Mouse (Mus musculus) myocyte (in vitro differentiated cells): ENCODE results near the gene A230072I06Rik. TPM values are rescaled to one million over a fixed set of nuclear protein-coding genes. Genes with fewer than 3 reads are reported as not detected.

ENCODE experiments used
- H3K27me3 ChIP-seq: one replicate; pipeline ENCODE4 v1.6.1; 2011; ENCODE audit not compliant: control insufficient read depth, insufficient read depth, insufficient read length
- H3K36me3 ChIP-seq: one replicate; pipeline ENCODE4 v1.6.1; 2011; ENCODE audit not compliant: control insufficient read depth, insufficient read depth
- H3K4me2 ChIP-seq: one replicate; pipeline ENCODE4 v1.6.1; 2011; ENCODE audit warnings: low read depth, control low read depth
- H3K4me3 ChIP-seq: one replicate; pipeline ENCODE4 v1.5.1; 2011; ENCODE audit warnings: mild to moderate bottlenecking, control low read depth, moderate library complexity
- H3K79me2 ChIP-seq: one replicate; pipeline ENCODE4 v1.6.1; 2011; ENCODE audit not compliant: control insufficient read depth, insufficient read depth
- H3ac ChIP-seq: one replicate; pipeline ENCODE4 v1.6.1; 2011; ENCODE audit not compliant: control insufficient read depth, insufficient read length
- CEBPB ChIP-seq: IDR thresholded peaks from 2 replicates; pipeline ENCODE4 v1.6.1; 2011; ENCODE audit warnings: mild to moderate bottlenecking, moderate library complexity; ENCODE audit not compliant: poor library complexity, insufficient read depth, severe bottlenecking
- E2F4 ChIP-seq: IDR thresholded peaks from one replicate; pipeline ENCODE4 v1.6.1; 2011; ENCODE audit warnings: mild to moderate bottlenecking, control low read depth, moderate library complexity; ENCODE audit not compliant: insufficient read depth
- MAX ChIP-seq: IDR thresholded peaks from one replicate; pipeline ENCODE4 v1.6.1; 2011; ENCODE audit warnings: low read depth, mild to moderate bottlenecking, control low read depth
- MYOD1 ChIP-seq, 3 experiments: IDR thresholded peaks; one replicate each; pipeline ENCODE4 v1.6.1; 2011; ENCODE audit warnings: control low read depth in 2 of 3, low read depth in 2 of 3, mild to moderate bottlenecking in 2 of 3, moderate library complexity in 1 of 3; ENCODE audit not compliant: insufficient read length in 2 of 3, control insufficient read depth in 1 of 3
- MYOG ChIP-seq, 3 experiments: IDR thresholded peaks; one replicate each; pipeline ENCODE4 v1.6.1; 2011; ENCODE audit warnings: control low read depth in 2 of 3, low read depth in 2 of 3, mild to moderate bottlenecking in 2 of 3; ENCODE audit not compliant: insufficient read length in 2 of 3, control insufficient read depth in 1 of 3, insufficient read depth in 1 of 3
- POLR2A ChIP-seq: IDR thresholded peaks from one replicate; pipeline ENCODE4 v1.6.1; 2011; ENCODE audit warnings: low read depth, mild to moderate bottlenecking, control low read depth, moderate library complexity; ENCODE audit not compliant: insufficient read length
- POLR2AphosphoS2 ChIP-seq: IDR thresholded peaks from one replicate; pipeline ENCODE4 v1.6.1; 2011; ENCODE audit warnings: low read depth, control low read depth; ENCODE audit not compliant: insufficient read length
- REST ChIP-seq: IDR thresholded peaks from one replicate; pipeline ENCODE4 v1.6.1; 2011; ENCODE audit warnings: mild to moderate bottlenecking, control low read depth, moderate library complexity; ENCODE audit not compliant: insufficient read depth, insufficient read length
- SRF ChIP-seq: IDR thresholded peaks from one replicate; pipeline ENCODE4 v1.6.1; 2011; ENCODE audit warnings: low read depth; ENCODE audit not compliant: control insufficient read depth, insufficient read length
- TCF12 ChIP-seq: IDR thresholded peaks from one replicate; pipeline ENCODE4 v1.6.1; 2011; ENCODE audit warnings: mild to moderate bottlenecking, control low read depth; ENCODE audit not compliant: poor library complexity, insufficient read depth, severe bottlenecking
- TCF3 ChIP-seq: IDR thresholded peaks from one replicate; pipeline ENCODE4 v1.6.1; 2011; ENCODE audit warnings: low read depth, control low read depth; ENCODE audit not compliant: insufficient read length
- USF1 ChIP-seq: IDR thresholded peaks from one replicate; pipeline ENCODE4 v1.6.1; 2011; ENCODE audit warnings: low read depth, mild to moderate bottlenecking, control low read depth, moderate library complexity
- polyA plus RNA-seq: library from polyadenylated mRNA; unstranded; fragments of >200 nt; fragmentation: generic; extraction: Trizol; gene quantifications from one replicate; pipeline ENCODE4 v1.2.1, GENCODE M21; 2012; ENCODE audit warnings: missing spikeins

Gene A230072I06Rik
- polyA plus RNA-seq, result not detected

- Histone ChIP-seq H3K4me2 (no peak within 1 kb of the TSS), H3ac (no peak within 1 kb of the TSS), H3K79me2 (no peaks in the 10 kb centered on the region), H3K27me3 (peaks cover 6% of the 10 kb centered on the region), H3K4me3 (no peak within 1 kb of the TSS), H3K36me3 (no peaks in the 10 kb centered on the region)
- TF ChIP-seq MAX, result no peak
- TF ChIP-seq POLR2A, result no peak
These were observed at the start of gene A230072I06Rik for GRCm38 (mm10) chr8:12278663-12279312. Gene A230072I06Rik (plus strand): TSS chr8:12278819.

GRCm38 (mm10) chr8:12234039-12234438 is 44.6 kb upstream of the A230072I06Rik start:
- Histone ChIP-seq H3K27me3 (no peaks in the 10 kb centered on the region), H3K4me2 (no peak overlapping the region), H3K79me2 (no peaks in the 10 kb centered on the region), H3ac (no peak overlapping the region), H3K4me3 (no peak overlapping the region), H3K36me3 (no peaks in the 10 kb centered on the region)
- TF ChIP-seq SRF (no peak), CEBPB (no peak), TCF3 (no peak), E2F4 (no peak), POLR2AphosphoS2 (no peak), MAX (no peak), POLR2A (no peak)

- Histone ChIP-seq H3K79me2 (no peaks in the 10 kb centered on the region), H3K27me3 (no peaks in the 10 kb centered on the region)
These were observed 39.8 kb upstream of the A230072I06Rik start for GRCm38 (mm10) chr8:12238775-12239174.

GRCm38 (mm10) chr8:12240143-12240542 is 38.5 kb upstream of the A230072I06Rik start:
- TF ChIP-seq MYOG (IDR thresholded peaks at IDR 0.05; ENCODE audit: control insufficient read depth in 1 of 3, insufficient read depth in 1 of 3, insufficient read length in 2 of 3, low read depth in 2 of 3), result no peak
- no peak for TF ChIP-seq REST
- no peak for TF ChIP-seq MYOD1 (IDR thresholded peaks at IDR 0.05; ENCODE audit: control insufficient read depth in 1 of 3, insufficient read length in 2 of 3, low read depth in 2 of 3)
- TF ChIP-seq E2F4, result no peak
- no peak for TF ChIP-seq TCF12
- TF ChIP-seq MAX, result no peak
- no peak for TF ChIP-seq POLR2AphosphoS2
- no peak for TF ChIP-seq SRF
- no peak for TF ChIP-seq USF1
- no peak for TF ChIP-seq POLR2A
- TF ChIP-seq TCF3, result no peak
- no peak for TF ChIP-seq CEBPB
- Histone ChIP-seq H3K4me2 (no peak overlapping the region), H3K79me2 (no peaks in the 10 kb centered on the region), H3K27me3 (no peaks in the 10 kb centered on the region), H3K4me3 (no peak overlapping the region), H3ac (no peak overlapping the region), H3K36me3 (no peaks in the 10 kb centered on the region)

More at GRCm38 (mm10) chr8:12238775-12239174, 39.8 kb upstream of the A230072I06Rik start:
- no peak for TF ChIP-seq TCF3
- no peak for TF ChIP-seq SRF
- no peak for TF ChIP-seq USF1
- no peak for TF ChIP-seq E2F4
- no peak for TF ChIP-seq REST
- TF ChIP-seq CEBPB, result no peak
- no peak for TF ChIP-seq MYOG (IDR thresholded peaks at IDR 0.05; ENCODE audit: control insufficient read depth in 1 of 3, insufficient read depth in 1 of 3, insufficient read length in 2 of 3, low read depth in 2 of 3)
- TF ChIP-seq MYOD1 (IDR thresholded peaks at IDR 0.05; ENCODE audit: control insufficient read depth in 1 of 3, insufficient read length in 2 of 3, low read depth in 2 of 3), result no peak
- Histone ChIP-seq H3K4me3 (no peak overlapping the region), H3ac (no peak overlapping the region), H3K36me3 (no peaks in the 10 kb centered on the region), H3K4me2 (no peak overlapping the region)

GRCm38 (mm10) chr8:12243746-12244145 is 34.9 kb upstream of the A230072I06Rik start:
- Histone ChIP-seq H3K36me3 (no peaks in the 10 kb centered on the region), H3K4me2 (no peak overlapping the region), H3K4me3 (no peak overlapping the region), H3K79me2 (no peaks in the 10 kb centered on the region), H3K27me3 (no peaks in the 10 kb centered on the region), H3ac (no peak overlapping the region)
- TF ChIP-seq SRF, result no peak
- no peak for TF ChIP-seq REST
- no peak for TF ChIP-seq MYOG (IDR thresholded peaks at IDR 0.05; ENCODE audit: control insufficient read depth in 1 of 3, insufficient read depth in 1 of 3, insufficient read length in 2 of 3, low read depth in 2 of 3)
- no peak for TF ChIP-seq MAX
- TF ChIP-seq USF1, result no peak
- TF ChIP-seq TCF3, result no peak
- TF ChIP-seq MYOD1 (IDR thresholded peaks at IDR 0.05; ENCODE audit: control insufficient read depth in 1 of 3, insufficient read length in 2 of 3, low read depth in 2 of 3), result no peak
- TF ChIP-seq E2F4, result no peak
- TF ChIP-seq POLR2A, result no peak
- TF ChIP-seq CEBPB, result no peak
- TF ChIP-seq POLR2AphosphoS2, result no peak
- TF ChIP-seq TCF12, result no peak
